Mouse (Mus musculus) adrenal gland, adult 2 months (tissue): ENCODE results near the gene Pglyrp1. TPM values are rescaled to one million over a fixed set of nuclear protein-coding genes. Genes with fewer than 3 reads are reported as not detected.
"Not testable (repeated sequence)": the region's sequence is repeated elsewhere in the genome, so short reads cannot be mapped to it uniquely, and the experiment has no call there.

Source experiments
- DNase-seq: peaks from one replicate; pipeline ENCODE4 v3.0.0; 2021
- long read RNA-seq: library from polyadenylated mRNA; stranded (forward); transcript quantifications from one replicate; pipeline ENCODE4 v2.0.0, GENCODE M21; 2021
- polyA plus RNA-seq: library from polyadenylated mRNA; depleted of rRNA; stranded (reverse); fragments of >200 nt; gene quantifications from 2 replicates; pipeline ENCODE4 v1.2.3, GENCODE M21; 2012; rRNA removed
- total RNA-seq, 2 experiments: library from RNA; stranded (reverse); gene quantifications; 2 replicates each; pipeline ENCODE4 v1.2.3; 2021

The Pglyrp1 gene
- total RNA-seq (1 to 10 TPM; 1.2 TPM), polyA plus RNA-seq (3.6 and 5.2 TPM in 2 replicates)
- long read RNA-seq, partial matches to known transcripts = 0 of 1 reads
- long read RNA-seq, other reads (novel, unspliced or antisense) = 0 of 1 reads

DNA sequence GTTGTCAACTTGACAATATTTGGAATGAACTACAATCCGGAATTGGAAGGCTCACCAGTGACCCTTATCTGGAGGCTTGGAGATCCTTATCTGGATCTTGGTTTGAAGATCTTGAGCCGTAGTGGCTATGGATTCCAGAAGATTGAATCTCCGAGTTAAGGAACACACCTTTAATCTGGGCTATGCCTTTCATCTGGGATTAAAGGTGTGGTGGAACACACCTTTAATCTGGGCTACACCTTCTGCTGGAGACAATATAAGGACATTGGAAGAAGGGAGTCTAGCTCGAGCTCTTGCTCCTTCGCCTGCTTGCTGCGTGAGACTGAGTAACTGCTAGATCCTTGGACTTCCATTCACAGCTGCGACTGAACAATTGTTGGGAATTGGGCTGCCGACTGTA is at the start of gene Pglyrp1:
TSS of gene Pglyrp1 (plus strand) at position 301 of the 400 bp plus-strand sequence.
- DNase-seq = not testable (repeated sequence)

DNA sequence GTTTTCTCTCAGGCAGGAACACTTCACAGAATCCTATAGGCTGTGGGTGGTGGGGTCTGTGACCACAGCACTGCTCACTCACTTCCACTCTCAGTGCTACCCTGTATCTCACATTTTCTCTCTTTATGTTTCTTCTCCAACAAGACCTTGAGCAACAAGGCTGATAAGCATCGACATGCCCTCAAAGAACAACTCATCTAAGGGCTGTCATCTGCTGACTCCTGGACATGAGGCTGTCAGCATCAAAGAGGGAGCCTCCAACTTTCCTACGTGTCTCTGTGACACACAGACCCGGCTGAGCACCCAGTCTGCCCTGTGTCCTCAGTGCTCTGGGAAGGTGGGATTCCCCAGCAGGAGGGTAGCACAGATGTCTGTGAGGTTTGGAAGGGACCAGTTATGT is 49.6 kb upstream of the Pglyrp1 start, which contains the start of gene Psg17:
TSS of gene Psg17 (minus strand) at position 101 of the 400 bp plus-strand sequence.
- DNase-seq = no peak

DNA sequence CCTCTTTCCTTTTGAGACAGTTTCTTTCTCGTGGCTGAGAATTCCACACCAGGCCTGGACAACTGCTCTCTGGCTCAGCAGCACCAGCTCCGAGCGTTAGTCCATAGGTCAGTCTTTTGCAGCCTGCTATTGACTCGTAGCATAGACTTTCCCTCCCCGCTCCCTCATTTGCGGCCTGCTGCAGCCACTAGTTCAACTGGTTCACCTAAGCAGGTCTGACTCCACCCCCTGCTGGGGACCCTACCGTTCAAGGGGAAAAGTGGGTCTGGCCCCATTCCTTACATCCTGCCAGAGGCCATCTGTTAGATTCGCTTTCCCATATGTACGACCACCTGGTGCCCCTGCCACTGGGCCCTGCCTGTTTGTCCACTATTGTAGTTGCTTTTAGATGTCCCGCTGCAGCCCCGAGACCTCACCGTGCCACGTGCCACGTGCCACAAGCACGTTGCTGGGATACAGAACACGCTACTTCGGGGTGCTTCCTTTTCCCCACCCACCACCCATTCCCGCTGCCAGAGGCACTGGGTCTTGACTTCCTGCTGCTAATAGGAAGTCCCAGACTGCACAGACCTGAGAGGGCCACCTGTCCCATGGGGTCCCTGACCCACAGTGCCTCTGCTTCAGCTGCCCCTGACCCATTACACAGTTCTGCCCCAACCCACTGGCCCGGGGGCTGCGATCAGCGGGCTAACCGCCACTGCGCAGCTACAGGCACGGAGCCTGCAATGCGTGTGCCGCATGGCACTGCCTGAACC is 43.2 kb upstream of the Pglyrp1 start:
- DNase-seq = no peak

DNA sequence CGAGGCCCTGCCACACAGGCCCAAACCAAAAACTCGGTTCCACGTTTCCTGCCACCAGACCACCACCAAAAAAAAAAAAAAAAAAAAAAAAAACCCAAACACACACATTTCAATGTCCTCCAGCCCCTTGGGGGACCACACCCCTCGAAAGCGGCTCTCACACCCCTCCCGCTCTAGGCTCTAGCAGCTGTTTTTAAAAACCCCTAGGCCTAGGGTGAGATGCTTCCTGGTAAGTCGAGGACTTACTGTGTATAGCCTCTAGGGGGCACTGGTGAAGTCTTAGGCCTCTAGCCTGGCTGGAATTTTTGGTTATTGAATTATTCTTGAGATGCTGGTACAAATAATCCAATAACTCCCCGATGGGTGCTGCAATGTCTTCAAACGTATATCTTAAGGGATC is 42.5 kb upstream of the Pglyrp1 start:
- DNase-seq = peak; percentile 8

DNA sequence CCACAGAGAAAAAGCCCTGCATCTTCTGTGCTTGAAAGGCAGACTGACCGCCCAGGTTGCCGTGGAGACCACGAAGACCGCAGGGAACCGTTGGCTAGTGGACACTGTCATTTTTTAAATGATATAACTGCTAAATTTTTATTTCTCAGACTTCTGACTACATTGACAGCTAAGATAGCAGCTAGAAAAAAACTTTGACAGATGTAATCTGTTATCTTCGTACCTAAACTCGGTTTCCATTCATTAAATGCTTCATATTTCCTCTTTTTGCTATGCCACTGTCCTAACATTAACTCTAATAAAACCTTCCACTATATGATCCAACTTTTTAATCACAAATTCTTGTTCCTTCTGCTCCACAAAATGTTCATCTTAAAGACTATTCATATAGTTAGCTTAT is 41.6 kb upstream of the Pglyrp1 start:
- no peak for DNase-seq

DNA sequence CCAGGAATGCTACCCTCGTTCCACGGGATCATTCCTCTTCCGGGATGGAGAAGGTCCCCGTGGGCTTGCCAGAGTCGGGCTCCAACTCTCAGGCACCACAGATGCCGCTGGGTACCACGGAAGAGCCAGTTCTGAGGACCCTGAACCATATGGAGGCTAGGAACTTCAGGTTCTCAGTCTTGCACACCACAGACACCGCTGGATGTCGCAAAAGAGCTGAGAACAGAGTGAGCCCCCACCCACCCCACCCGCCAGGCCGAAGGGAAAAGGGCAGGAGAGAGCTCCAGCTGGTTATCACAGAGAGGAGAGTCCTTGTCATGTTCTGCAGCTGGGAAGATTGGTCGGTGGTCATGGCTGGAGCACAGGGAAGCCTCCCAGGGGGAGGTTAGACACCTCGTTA is 38.8 kb upstream of the Pglyrp1 start:
- DNase-seq = no peak

DNA sequence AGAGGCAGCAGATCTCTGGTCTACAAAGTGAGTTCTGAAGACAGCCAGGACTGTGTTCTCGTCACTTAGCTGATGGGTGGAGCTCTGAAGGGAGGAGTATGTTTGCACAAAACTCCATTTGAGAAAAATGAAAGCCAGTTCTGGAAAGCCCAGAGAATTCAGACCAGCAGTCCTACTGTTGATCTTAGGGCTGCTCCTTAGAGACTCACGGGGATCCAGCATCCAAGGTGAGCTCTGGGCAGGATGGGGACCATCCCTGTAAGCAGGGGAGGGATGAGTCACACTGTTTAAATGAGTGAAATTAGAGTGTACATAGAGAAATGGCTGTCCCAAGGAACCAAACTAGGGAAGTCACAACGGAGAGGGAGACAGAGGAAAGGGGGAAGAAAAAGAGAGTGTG is 31.3 kb upstream of the Pglyrp1 start, which contains the start of gene Mill2:
TSS of gene Mill2 (plus strand) at position 102 of the 400 bp plus-strand sequence.
- peak; percentile 15 for DNase-seq

DNA sequence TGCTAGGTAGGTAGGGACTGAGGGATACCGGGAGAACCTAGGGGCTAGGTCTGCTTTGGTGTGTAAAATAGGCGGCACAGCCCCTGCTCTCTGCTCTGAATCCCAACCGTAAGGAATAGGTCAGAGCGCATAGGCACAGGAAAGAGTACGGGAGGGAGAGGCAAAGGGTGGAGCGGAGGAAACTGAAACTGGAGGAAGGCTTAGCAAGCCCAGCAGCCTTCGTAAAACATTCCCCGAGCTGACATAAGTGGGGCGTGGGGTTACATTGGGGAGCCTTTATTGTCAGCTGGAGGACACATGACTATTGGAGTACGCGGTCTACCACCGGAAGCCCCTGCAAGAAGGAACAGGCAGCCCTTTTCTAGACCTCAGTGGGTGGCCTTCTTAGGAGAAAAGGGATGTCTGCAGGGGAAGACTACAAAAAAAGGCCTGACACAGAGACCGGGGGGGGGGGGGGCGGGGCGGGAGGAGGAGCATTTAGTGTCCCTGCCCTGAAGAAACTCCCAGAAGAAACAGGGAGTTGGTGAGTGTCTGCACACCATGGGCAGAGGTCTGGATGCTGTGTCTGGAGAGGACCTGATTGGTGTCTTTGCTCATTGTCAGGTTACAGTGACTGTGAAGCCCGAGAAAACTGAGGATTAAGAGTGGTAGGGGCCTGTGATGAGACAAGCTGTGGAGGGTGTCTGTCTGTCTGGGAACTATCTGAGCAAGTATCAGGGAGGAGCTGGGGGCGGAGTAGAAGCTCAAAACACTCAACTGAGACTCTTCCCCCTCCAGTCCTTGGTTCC is 30.6 kb upstream of the Pglyrp1 start:
- DNase-seq = peak; percentile 64

DNA sequence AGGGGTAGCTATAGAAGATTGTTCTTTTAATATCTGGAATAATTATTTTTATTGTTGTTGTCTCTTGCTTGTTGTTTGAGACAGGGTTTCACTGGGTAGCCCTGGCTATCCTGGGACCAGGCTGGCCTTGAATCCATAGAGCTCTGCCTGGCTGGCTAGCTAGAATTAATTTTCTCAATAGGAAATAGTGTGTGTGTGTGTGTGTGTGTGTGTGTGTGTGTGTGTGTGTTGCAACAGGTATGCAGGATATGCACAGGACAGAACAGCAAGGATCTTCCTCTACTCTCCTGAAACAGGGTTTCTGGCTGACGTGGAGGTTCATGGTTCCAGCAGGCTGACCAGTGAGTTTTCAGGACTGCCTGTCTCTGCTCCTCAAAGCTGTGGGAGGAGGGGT is 30.0 kb upstream of the Pglyrp1 start:
- no peak for DNase-seq

DNA sequence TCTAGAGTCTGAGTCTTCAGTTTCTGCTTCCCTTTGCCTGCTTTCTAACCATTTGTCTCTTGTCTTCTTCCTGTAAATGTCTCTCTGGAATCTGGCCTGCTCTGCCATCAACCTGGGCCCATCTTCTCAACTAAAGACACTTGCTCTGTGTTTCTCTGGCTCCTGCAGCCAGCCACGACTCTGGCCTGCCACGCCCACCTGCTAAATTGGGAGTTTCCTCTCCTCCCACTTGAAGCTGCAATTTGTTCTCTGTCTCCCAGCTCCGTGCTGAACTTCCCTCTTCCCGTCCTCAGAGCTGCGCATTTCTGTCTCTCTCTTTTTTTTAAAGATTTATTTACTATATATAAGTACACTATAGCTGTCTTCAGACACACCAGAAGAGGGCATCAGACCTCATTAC is 26.3 kb upstream of the Pglyrp1 start:
- no peak for DNase-seq

DNA sequence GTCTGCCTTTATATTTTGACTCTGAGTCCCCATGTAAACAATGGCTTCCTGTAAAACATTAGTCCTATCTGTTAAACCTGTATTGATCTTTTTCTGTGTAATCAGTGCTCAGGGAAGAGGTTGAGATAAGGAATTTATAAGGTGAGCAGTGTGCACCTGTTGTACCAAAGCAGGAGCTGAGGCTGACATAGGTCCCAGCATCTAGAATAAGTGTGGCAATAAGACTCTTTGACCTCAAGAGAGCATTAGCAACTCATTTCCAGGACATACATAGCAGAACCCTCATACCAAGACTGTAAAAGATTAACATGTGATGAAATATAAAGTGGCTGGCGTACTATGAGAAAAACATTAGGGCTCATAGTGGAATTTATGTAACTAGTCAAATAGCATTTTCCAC is 22.7 kb upstream of the Pglyrp1 start:
- no peak for DNase-seq

DNA sequence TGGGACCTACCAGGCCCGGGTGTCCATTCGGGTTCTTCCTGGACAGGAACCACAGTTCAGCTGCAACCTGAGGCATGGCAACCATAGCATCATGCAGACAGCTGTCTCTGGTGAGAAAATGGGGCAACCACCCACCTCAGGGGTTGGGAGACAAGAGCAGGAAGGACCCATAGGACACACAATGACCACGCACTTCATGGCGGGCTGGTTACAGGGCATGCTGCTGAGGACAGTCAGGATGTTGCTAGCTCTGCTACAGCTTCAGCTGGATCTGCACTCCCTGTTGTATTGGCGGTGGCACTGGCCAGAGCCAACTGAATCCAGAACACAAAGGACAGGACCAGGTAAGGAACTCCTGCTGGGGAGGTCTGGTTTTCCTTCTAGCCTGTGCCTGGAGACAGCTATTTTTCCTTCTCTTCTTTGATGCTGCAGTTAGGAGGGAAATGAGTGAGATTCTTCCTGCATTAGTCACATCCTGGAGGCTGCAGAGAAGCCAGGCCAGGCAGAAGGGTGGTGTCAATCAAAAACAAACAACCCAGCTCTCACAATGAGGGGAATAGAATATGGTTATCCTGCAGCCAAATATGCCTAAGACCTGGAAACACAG is 12.7 kb upstream of the Pglyrp1 start:
- peak; percentile 36 for DNase-seq

DNA sequence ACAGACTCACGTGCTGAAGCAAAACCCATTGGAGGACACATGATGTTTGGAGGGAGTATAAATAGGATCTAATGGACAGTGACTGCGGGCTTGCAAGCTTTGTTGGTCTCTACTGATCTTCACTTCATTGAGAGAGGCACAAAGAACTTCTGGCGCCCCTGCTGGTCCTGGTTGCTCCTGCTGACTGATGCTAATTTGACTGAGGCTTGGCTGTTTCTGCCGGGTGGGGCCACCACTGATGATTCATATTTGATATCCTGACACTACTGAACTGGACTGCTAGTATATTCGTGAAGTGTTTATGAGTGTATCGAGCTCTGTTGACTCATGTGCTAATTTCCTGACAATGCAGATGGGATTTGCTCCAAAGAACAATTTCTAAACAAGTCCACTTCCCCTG is 8.3 kb upstream of the Pglyrp1 start:
- no peak for DNase-seq

DNA sequence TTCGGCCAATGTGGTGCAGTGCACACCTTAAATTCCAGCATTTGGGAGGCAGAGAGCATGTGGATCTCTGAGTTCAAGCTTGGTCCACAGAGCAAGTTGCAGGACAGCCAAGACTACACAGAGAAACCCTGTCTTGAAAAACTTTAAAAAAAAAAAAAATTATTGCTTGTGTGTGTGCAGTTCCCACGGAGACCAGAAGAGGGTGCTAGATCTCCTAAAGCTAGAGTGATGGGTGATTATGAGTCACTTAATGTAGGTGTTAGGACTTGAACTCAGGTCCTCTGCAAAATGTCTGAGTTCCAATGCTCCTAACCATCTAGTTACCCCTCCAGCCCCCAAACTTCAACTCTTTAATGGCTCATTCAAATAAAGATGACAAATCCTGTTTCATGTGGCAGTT is 2.6 kb upstream of the Pglyrp1 start:
- no peak for DNase-seq

DNA sequence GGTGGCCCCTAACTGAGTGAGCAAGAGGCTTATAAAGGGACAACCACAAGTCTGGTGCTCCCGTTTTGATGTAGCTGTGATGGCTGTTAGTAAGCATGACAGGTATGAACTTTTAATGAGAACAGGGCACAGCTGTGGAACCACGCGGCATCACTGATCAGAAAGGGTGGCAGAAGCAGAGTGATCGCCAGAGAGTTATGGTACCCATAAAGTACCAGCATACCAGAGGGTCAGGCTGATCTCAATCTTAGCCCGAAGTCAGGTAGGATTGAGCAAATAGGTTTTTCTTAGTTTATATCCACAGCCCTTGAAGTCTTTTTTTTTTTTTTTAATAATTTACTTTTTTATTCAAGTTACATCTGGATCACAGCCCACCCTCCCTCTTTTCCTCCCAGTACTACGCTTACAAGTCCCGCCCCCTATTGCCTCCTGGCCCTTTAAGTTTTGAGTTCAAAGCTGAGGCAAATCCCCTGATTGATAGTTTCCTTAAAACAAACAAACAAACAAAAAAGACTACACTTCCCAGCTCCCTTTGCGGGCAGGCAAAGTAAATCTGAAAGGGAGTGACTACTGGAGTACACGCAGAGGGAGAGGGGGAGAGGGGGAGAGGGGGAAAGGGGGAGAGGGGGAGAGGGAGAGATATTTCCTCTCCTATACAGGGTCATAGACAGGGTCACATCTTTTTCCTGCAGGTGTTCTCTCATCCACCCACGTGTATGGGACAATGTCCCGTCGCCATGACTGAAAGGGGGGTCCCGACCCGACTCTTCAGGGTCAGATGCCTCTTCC is 1.1 kb downstream of the Pglyrp1 start:
- DNase-seq = no peak

DNA sequence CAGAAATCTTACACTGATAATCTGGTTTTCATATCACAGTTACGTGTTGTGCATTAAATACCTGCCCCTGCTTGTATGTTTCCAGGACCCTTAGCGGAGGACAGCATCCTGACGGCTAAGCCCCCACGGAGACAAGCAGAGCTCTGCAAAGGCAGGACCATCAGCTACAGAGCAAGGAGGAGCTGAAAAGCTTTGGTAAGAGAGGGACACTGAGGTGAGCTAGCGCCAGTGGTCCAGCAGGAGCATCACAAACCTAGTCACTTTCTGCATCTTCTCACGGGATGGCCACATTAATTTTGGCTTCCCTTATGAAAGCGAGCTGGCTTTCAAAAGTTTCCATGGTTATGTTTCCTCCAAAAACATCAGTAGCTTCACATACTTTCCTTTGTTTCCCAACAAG is 1.7 kb downstream of the Pglyrp1 start:
- no peak for DNase-seq

DNA sequence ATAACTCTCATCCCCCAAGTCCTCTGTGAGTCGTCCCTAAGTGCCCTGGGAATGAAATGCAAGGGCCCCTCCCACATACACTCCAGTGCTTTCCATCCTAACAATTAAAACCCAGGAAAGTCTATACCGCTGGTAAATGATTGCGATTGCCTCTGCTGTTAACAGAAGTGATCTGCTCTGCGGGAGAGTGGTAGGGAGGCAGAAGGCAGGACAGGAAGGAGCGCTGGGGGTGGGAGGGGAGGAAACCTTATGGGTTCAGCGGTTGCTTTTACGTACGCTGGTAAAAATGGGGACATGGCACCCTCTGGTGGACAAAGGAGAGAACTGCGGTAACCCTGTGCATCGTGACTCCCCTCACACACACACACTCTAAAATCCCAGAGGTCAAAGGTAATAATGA is 2.1 kb downstream of the Pglyrp1 start:
- DNase-seq = peak; percentile 74

DNA sequence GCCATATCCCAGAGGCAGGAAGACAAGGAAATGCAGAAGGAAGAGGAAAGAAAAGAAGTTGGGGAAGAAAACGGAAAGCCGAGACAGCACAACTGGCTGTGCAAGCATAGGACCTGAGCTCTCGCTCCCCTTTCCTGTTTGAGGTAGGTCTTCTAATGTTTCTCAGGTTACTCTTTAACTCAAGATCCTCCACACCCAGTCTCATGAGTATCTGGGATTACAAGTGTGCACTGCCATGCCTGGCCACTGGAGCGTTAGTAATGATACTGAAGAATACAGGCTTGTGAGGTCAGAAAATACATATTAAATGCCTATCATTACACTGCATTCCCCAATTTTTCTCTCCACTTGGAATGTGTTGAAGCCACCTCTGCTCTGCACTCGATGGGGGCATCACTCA is 4.2 kb downstream of the Pglyrp1 start:
- DNase-seq = no peak

DNA sequence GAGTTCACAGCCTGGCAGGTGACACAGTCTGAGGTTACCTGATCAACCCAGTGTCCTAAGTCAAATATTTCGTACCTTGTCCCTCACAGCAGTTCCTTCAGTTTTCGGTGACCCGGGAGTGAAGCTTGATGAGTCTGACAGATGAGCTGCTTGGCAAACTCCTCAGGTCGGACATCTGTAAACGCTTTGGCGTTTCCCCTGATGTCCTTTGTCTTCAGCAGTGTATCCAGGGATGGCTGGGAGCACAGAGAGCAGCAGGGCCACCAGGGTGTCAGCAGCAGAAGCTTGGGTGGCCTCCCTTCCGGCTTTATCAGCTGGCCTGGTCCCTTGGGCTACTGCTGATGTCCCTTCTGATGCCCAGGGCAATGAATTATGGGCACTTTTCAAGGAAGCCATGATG is 7.6 kb downstream of the Pglyrp1 start:
- DNase-seq = no peak

DNA sequence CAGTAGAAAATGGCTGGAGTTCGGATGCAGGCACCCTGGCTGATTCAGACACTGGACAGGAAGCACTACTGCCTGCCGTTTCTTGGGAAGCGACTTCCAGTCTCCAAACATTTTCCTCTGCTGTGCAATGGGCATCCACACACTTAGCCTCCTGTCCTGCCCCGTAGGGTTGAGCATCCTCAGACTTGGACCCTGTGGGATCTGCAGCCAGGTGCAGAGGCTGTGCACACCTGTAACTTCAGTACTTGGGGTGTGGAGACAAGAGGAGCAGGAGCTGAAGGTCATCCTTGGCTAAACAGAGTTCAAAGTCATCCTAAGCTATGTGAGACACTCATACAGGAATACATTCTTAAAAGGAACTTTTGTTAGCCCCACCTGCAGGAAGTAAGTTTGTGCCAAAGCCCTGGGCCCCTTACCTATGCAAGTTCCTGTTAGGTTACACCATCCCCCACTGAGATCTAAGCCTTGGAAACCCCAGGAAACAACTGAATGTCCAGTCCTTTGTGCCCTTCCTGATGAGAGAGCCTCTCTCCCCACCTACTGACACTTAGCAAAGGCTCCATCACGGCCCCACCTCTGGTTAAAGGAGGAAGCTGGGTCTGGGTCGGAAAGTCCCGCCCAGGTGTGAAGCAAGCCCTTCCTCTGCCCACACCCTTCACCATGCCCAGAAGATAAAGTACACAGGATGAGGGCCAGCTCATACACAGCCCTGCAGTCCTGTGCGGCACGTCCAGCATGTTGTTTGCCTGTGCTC is 13.0 kb downstream of the Pglyrp1 start:
- no peak for DNase-seq

DNA sequence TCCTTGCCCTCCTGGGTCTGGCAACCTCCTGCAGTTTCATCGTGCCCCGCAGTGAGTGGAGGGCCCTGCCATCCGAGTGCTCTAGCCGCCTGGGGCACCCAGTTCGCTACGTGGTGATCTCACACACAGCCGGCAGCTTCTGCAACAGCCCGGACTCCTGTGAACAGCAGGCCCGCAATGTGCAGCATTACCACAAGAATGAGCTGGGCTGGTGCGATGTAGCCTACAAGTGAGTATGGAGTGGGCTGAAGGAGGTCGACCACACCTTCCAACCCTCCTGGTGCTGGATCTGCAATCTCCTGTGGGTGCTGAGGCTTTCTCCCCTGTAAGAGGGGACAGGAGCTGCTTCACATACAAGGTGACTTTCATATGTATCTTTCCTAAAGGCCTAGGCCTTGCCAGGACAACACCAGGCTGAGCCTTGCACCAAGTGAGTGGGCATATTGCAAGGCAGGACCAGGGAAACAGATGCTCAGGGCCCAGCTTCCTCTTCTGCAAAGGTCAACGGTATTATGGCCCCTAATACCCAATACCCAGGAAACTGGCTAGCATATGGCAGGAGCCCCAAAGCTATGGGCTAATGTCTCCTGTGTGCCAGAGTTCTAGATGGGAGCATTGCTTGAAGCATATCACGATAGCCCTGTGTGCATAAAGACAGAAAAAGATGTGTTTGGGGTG is 13.8 kb downstream of the Pglyrp1 start:
- no peak for DNase-seq
